Mouse (Mus musculus) gastrocnemius, adult 2 months (tissue): ENCODE results near the gene Fhod1. TPM values are rescaled to one million over a fixed set of nuclear protein-coding genes. Genes with fewer than 3 reads are reported as not detected.
"Not testable (repeated sequence)": the region's sequence is repeated elsewhere in the genome, so short reads cannot be mapped to it uniquely, and the experiment has no call there.

Experiments used
- DNase-seq: peaks from one replicate; pipeline ENCODE4 v3.0.0; 2022
- H3K27ac ChIP-seq: fragments of 200-600 bp; 2 replicates; pipeline ENCODE4 v1.8.1; 2022; ENCODE audit warnings: mild to moderate bottlenecking
- H3K4me3 ChIP-seq: fragments of 200-600 bp; 2 replicates; pipeline ENCODE4 v1.8.1; 2022; ENCODE audit warnings: mild to moderate bottlenecking, moderate library complexity
- CTCF ChIP-seq: fragments of 200-600 bp; IDR thresholded peaks from 2 replicates; pipeline ENCODE4 v1.8.1; 2022; ENCODE audit warnings: antibody characterized with exemption, mild to moderate bottlenecking, moderate library complexity
- intact Hi-C: fragments of 180-260 bp; cut with DNase I; formaldehyde crosslinking; loops from one replicate; pipeline ENCODE4 v1.15.1; 2025
- total RNA-seq, 2 experiments: library from RNA; stranded (reverse); gene quantifications; 2 replicates each; pipeline ENCODE4 v1.2.3; 2021

The Fhod1 gene
- total RNA-seq, 2 experiments from 2014 or later: 17.5 to 23.4 TPM

DNA sequence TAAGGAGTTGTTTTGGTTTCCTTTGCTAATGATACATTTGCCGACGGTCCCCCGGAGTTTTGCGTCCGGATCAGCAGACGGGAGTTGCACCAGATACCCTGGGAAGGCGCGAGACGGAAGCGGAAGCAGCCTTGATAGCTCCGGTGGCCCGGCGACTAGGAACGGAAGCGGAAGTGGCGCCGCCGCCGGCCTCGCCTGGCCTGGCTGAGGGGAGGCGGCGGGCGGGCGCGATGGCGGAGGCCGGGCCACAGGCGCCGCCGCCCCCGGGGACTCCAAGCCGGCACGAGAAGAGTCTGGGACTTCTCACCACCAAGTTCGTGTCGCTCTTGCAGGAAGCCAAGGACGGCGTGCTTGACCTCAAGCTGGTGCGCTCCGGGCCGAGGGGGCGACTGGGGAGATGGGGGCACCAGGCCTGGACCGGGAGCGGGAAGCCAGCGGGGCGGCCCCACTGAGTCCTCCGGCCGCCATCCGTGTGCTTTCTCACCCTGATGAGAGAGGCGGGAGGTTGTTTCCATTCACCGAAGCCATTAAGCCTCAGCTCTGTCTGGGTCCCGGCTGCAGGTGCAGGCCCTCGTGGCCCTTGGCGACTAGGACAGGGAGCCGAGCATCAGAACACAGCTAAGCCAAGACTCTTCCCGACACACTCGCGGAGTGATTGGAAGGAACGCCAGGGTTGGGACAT, 50.1 kb downstream of the Fhod1 start, which contains the start of gene E2f4:
Gene E2f4 (plus strand): TSS at position 153 of the 682 bp plus-strand sequence.
- peak within 1 kb of the TSS; percentile 91 for H3K27ac ChIP-seq
- intact Hi-C loops: loop anchor here (2.0 kb wide), 1 partner anchor 29 kb away; the partner anchor contains the start of genes Lrrc29 and Tmem208
- peak within 1 kb of the TSS; percentile 99 for H3K4me3 ChIP-seq
- DNase-seq: peak; percentile 96
- TF ChIP-seq CTCF: 0 out of 2 replicates have a peak, but pooled peaks have one; percentile 3

- DNase-seq: no peak
- intact Hi-C loops: no loop called here
- peak within 1 kb of the TSS; percentile 99 for H3K4me3 ChIP-seq
- no peak for TF ChIP-seq CTCF
- H3K27ac ChIP-seq: peak within 1 kb of the TSS; percentile 91
Measured at GRCm38 (mm10) chr8:105295895-105296573, 51.7 kb downstream of the Fhod1 start, which contains the start of gene Exoc3l. Gene Exoc3l (minus strand): TSS chr8:105296101.

DNA sequence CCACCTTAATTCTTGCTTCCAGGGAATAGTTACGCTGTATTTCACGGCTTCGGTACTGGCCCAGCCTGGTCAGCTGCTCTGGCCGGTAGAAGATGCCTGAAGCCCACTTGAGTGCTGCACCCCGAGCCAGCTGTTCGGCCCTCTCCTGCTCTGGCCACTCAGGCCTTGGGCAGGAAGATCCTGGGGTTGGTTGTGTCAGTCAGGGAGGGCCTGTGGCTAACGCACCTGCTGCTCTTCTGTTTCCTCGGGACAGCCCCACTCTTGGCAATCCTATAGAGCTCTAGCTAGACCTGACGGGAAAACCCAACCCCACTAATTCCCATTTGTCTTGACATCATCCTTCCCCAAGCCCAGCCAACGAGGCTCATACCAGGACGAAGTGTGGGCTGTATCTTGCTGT, 52.5 kb downstream of the Fhod1 start:
- intact Hi-C loops: no loop called here

DNA sequence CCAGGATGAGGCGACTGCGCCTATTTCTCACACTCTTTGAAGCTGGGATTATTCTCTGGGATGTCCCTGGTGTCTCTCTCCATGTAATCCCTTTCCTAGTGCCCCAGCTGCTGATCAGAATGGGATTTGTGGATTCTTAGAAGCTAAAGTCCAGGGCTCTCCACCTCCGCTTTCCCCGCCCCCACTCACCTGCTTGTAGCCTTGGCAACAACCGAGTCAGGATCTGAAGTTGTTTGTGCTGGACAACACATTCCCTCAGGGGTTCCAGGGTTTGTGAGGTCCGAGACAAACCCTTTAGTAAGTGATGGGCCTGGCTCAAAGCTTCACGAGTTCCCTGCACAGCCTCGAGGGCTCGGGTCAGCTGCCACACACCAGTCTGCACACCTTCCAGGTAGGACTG, 53.0 kb downstream of the Fhod1 start:
- DNase-seq: no peak
- Histone ChIP-seq H3K4me3 (peak overlapping the region; percentile 61), H3K27ac (peak overlapping the region; percentile 91; the same call in 1 of the 2 replicates)
- intact Hi-C loops: no loop called here
- TF ChIP-seq CTCF: no peak

More for the DNA sequence above, 52.5 kb downstream of the Fhod1 start:
- Histone ChIP-seq H3K4me3 (peak overlapping the region; percentile 61), H3K27ac (peak overlapping the region; percentile 91)
- no peak for DNase-seq
- no peak for TF ChIP-seq CTCF

DNA sequence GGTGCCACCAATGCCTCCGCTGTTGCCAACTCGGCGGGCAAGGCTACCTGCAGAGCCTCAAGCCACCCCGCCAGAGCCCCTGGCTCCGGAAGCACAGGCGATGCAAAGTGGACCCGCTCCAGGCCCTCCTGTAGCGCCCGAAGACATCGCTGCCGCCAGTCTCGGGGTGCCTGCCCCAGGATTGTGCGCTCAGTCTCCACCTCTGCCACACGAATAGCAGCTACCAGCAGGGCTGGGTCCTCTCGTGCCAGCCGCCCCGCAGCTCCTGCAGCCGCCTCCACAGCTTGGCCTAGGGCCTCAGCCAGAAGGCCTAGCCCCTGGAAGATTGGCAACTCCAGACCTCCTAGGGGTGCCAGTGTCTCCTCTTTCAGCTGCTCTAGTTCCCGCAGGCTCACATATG, 54.3 kb downstream of the Fhod1 start:
- intact Hi-C loops: no loop called here
- TF ChIP-seq CTCF: no peak
- H3K27ac ChIP-seq: no peak overlapping the region
- no peak for DNase-seq
- H3K4me3 ChIP-seq: no peak overlapping the region

DNA sequence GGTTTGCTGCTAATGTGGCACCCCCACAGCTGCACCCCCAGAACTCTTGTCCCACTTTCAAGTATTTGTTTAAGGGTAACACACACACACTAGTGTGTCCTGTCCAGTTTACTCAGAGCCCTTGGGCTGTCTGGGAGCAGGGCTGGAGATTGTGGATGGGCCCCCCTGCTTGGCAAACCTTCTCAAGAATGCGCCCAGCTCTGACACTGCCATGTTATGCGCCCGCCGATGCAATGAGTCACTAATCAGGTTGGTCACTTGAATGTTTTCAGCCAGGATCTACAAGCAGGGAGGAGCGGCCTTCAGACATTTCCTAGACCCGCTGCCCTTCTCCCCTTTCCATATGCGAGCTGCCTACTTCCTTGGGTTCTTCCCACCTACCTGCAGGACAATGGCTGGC, 55.3 kb downstream of the Fhod1 start:
- TF ChIP-seq CTCF: no peak
- no peak overlapping the region for H3K4me3 ChIP-seq
- intact Hi-C loops: no loop called here

GRCm38 (mm10) chr8:105291802-105292201, 56.0 kb downstream of the Fhod1 start:
- H3K4me3 ChIP-seq, H3K27ac ChIP-seq, intact Hi-C loops, DNase-seq: not testable (repeated sequence)
- peak; percentile 20; the same call in 1 of the 2 replicates for TF ChIP-seq CTCF

More for the DNA sequence above, 55.3 kb downstream of the Fhod1 start:
- DNase-seq: no peak
- no peak overlapping the region for H3K27ac ChIP-seq

DNA sequence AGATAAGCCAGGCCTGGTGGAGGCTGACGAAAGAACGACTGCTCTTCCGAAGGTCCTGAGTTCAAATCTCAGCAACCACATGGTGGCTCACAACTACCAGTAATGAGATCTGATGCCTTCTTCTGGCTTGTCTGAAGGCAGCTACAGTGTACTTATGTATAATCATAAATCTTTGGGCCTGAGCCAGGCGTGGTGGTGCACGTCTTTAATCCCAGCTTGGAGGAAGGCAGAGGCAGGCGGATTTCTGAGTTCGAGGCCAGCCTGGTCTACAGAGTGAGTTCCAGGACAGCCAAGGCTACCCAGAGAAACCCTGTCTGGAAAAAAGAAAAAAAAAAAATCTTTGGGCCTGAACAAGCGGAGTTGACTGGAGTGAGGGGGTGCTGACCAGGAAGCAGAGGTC, 56.4 kb downstream of the Fhod1 start:
- H3K4me3 ChIP-seq, DNase-seq, H3K27ac ChIP-seq, intact Hi-C loops: not testable (repeated sequence)

DNA sequence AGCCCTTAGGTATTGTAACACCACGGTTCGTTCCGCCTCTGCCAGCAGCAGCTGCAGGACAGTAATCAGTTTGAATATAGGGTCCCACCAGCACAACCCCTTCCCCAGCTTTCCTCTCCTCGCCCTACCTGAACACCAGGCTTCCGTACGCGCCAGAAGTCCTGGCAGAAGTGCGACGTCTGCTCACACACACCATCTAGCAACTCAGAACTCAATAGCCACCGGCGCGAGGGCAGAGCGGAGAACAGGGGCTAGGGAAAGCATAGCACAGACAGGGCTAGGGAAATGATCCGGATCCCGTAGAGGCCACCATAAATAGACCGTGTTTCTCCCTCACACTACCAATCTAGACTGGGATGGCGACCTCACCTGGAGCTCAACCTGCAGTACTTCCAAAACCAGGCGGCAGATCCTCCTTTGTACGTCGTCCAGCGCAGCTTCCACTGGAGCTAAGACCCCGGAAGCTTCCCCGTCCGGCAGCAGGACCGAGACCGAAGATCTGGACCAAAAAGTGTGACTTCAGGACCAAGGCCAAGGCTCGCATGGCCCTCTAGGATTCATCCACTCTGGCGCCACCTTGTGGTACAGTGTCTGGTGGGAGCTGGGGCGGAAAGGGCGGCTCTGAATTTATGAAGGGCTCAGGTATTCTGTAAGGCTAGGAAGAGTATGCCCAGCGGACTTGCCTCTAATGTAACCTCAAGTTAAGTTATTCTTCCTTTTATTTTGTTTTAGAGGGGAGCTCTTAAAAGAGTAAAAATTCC, 57.0 kb downstream of the Fhod1 start:
- intact Hi-C loops: no loop called here
- H3K4me3 ChIP-seq: peak overlapping the region; percentile 78
- H3K27ac ChIP-seq: no peak overlapping the region
- peak; percentile 99 for TF ChIP-seq CTCF
- peak; percentile 93 for DNase-seq

DNA sequence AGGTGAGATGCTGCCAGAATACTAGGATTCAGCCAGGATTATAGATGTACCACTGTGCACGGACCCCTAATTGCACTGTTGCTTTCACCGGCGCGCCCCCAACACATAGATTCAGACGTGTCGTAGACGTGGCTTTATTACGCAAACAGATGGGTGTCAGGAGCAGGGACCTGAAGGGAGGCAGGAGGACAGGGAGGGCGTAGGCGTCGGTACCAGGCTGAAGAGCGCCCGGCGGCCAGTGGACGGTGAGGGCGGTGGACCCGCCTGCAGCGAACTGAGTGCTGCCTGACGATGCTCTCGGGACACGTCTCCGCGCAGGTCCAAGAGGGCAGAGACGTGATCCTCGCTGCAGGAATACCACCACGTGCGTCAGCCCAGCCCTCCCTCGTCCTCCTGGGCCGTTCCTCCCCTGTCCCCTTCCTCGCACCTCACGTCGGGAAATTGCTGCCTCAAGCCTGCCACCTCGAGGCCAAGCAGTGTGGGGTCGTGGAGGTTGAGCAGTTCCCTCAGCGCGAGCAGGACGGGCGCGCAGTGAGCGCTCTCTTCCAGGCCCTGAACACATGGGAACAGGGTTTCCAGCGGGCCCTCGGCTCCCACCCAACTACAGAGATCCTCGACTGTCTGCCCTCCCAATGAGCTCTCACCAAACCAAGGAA, 57.8 kb downstream of the Fhod1 start, which contains the start of gene 4931428F04Rik:
Gene 4931428F04Rik (minus strand): TSS at position 60 of the 656 bp plus-strand sequence.
- TF ChIP-seq CTCF: peak; percentile 43
- Histone ChIP-seq H3K4me3 (peak within 1 kb of the TSS; percentile 78), H3K27ac (peak within 1 kb of the TSS; percentile 78)
- DNase-seq: peak; percentile 64
- intact Hi-C loops: no loop called here

DNA sequence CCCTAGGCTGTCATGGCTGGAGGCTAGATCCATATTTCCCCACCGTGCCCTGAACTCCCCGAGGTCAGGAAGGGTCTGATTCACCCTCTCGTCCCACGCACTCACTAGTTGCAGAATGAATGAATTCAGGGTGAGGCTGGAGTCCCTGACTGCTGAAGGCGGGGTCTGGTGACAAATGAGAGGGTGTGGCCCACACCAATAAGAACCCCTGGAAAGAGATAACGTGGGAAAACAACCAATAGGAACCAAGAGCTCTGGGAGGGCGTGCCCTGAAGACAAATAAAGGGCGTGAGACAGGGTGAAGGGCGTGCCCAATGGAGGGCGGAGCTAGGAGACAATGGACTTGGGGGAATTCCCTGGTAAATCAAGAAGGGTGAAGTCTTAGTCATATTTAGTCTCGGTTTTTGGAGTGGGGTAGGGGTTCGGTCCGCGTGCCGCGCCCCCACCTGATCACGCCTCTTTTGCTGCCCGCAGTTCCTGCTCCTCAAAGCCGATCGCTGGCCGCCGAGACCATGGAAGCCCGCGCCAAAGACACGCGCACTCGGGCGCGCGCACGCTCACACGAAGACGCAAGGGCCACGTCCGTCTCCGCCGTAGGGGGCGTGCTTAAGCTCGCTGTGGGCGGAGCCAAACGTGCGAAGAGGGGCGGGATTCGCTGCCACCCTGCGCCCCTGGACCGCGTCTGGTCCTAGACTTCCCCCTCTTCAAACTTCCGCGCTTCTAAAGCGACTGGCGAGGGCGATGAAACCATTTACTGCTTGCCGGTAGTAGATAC, 58.6 kb downstream of the Fhod1 start:
- intact Hi-C loops: no loop called here

More for the DNA sequence above, 58.6 kb downstream of the Fhod1 start:
- DNase-seq: peak; percentile 94
- Histone ChIP-seq H3K27ac (peak overlapping the region; percentile 78), H3K4me3 (peak overlapping the region; percentile 78)
- peak; percentile 23; the same call in 1 of the 2 replicates for TF ChIP-seq CTCF
